Mouse (Mus musculus) hindbrain, embryonic 10.5 days (tissue): ENCODE data around the gene 4930503E14Rik. TPM values are rescaled to one million over a fixed set of nuclear protein-coding genes. Genes with fewer than 3 reads are reported as not detected.
"Not testable (repeated sequence)": the region's sequence is repeated elsewhere in the genome, so short reads cannot be mapped to it uniquely, and the experiment has no call there.

Experiments used
- DNase-seq: peaks from one replicate; pipeline ENCODE4 v3.0.0-alpha.2; 2017; ENCODE audit warnings: low spot score
- H3K27ac ChIP-seq: fragments of 300-500 bp; sonication (generic); 2 replicates; pipeline ENCODE4 v1.5.1; 2016; ENCODE audit warnings: mild to moderate bottlenecking, moderate library complexity
- H3K27me3 ChIP-seq: fragments of 300-500 bp; sonication (generic); 2 replicates; pipeline ENCODE4 v1.6.1; 2016; ENCODE audit warnings: mild to moderate bottlenecking; ENCODE audit not compliant: poor library complexity, insufficient read depth, severe bottlenecking
- H3K36me3 ChIP-seq: fragments of 300-500 bp; sonication (generic); 2 replicates; pipeline ENCODE4 v1.6.1; 2016; ENCODE audit warnings: mild to moderate bottlenecking, moderate library complexity
- H3K4me1 ChIP-seq: fragments of 300-500 bp; sonication (generic); replicated peaks from 2 replicates; pipeline ENCODE4 v1.6.1; 2016; ENCODE audit warnings: mild to moderate bottlenecking
- H3K4me3 ChIP-seq: fragments of 300-500 bp; sonication (generic); 2 replicates; pipeline ENCODE4 v1.5.1; 2016; ENCODE audit warnings: mild to moderate bottlenecking, moderate library complexity
- H3K9me3 ChIP-seq: fragments of 300-500 bp; sonication (generic); 2 replicates; pipeline ENCODE4 v1.6.1; 2016; ENCODE audit warnings: mild to moderate bottlenecking, moderate library complexity
- WGBS: fragments of 180-500 bp; shearing (Covaris S2); methylation state at CpG from one replicate; pipeline ENCODE4 v1.1.7; 2016; 5-methylcytosine and 5-hydroxymethylcytosine counted together
- polyA plus RNA-seq: library from polyadenylated mRNA; unstranded; fragments of >200 nt; fragmentation: Nextera tagmentation; extraction: Ambion mirVana; gene quantifications from 2 replicates; pipeline ENCODE4 v1.2.1, GENCODE M21; 2016

4930503E14Rik gene
- polyA plus RNA-seq, result not detected in 2 replicates

DNA sequence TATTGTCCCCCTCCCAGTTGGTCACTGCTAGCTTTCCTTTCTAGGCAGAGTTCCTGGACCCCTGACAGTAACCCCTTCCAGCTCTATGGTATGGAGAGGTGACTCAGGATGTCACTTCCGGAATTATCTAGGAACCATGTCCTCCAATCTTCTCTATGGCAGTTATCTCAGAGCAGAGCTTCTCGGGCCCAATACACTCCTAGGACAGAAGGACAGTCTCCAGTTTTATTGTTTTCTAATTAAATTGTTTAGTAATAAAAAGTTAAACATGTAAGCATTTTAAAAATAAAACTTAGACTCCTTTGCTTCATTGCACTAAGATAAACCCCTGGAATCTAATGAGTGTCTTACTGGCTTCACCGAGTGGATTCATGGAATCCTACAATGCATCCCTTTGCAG lies at the start of gene 4930503E14Rik:
TSS of gene 4930503E14Rik (minus strand) at position 101 of the 400 bp plus-strand sequence.
- not testable (repeated sequence) for H3K4me1 ChIP-seq, H3K27me3 ChIP-seq, H3K9me3 ChIP-seq, H3K4me3 ChIP-seq, H3K36me3 ChIP-seq, H3K27ac ChIP-seq, DNase-seq
- 92% methylated on average over 3 of the region's 3 CpGs for WGBS

- DNase-seq, result no peak
- 92% methylated on average over 16 of the region's 16 CpGs for WGBS
- peaks cover 17% of the 10 kb centered on the region; the same call in 1 of the 2 replicates for H3K9me3 ChIP-seq
Observed at GRCm38 (mm10) chr14:44248039-44248438, 35.0 kb upstream of the 4930503E14Rik start.

DNA sequence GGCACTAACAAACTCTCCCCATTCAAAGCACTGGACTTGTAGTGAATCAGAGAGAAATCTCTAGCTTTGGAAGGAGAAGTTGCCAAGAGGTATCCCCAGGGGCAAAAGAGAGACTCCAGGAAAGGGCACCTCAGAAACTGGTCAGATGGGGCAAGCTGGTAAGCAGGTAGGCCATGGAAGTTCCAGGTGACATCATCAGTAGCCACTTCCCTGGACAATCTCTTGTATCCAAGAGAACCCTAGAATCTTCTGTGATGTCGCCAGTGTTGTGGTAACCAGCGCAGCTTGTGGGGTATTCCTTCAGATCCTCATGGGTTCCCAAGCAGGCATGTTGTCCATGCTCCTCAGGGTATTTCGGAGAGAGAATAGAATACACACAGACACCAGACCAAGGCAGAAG lies 15.7 kb downstream of the 4930503E14Rik start, which contains the start of gene Gm8212:
TSS of gene Gm8212 (plus strand) at position 301 of the 400 bp plus-strand sequence.
- H3K4me3 ChIP-seq, DNase-seq, H3K27me3 ChIP-seq, H3K36me3 ChIP-seq, H3K4me1 ChIP-seq, H3K9me3 ChIP-seq, H3K27ac ChIP-seq: not testable (repeated sequence)
- WGBS, result 96% methylated on average over 3 of the region's 3 CpGs

More at GRCm38 (mm10) chr14:44248039-44248438, 35.0 kb upstream of the 4930503E14Rik start:
- no peak overlapping the region for H3K27ac ChIP-seq
- no peaks in the 10 kb centered on the region for H3K27me3 ChIP-seq
- H3K36me3 ChIP-seq, result no peaks in the 10 kb centered on the region
- no peak overlapping the region for H3K4me3 ChIP-seq
- H3K4me1 ChIP-seq, result no peaks in the 10 kb centered on the region

- H3K36me3 ChIP-seq, H3K27ac ChIP-seq, DNase-seq, H3K27me3 ChIP-seq, H3K9me3 ChIP-seq, H3K4me1 ChIP-seq, H3K4me3 ChIP-seq: not testable (repeated sequence)
- WGBS, result 85% methylated on average over 4 of the region's 4 CpGs
Observed at GRCm38 (mm10) chr14:44123551-44123950, 89.5 kb downstream of the 4930503E14Rik start, which contains the start of gene Gm3327. Gm3327 (plus strand) TSS chr14:44123851.

Other genes with a start within 250 kb of the 4930503E14Rik start
- not detected in 2 replicates for gene Ang6, start 211.0 kb downstream of the 4930503E14Rik start, polyA plus RNA-seq
- not detected in 2 replicates for gene Ear2, start 110.6 kb downstream of the 4930503E14Rik start, polyA plus RNA-seq
- not detected in 2 replicates for gene Gm3327, start 89.4 kb downstream of the 4930503E14Rik start, polyA plus RNA-seq
- not detected in 2 replicates for gene Gm8212, start 15.6 kb downstream of the 4930503E14Rik start, polyA plus RNA-seq
- not detected in 2 replicates for gene Gm8220, start 72.3 kb upstream of the 4930503E14Rik start, polyA plus RNA-seq
- not detected in 2 replicates for gene Gm5930, start 125.3 kb upstream of the 4930503E14Rik start, polyA plus RNA-seq
- gene Gm8229, start 152.1 kb upstream of the 4930503E14Rik start, polyA plus RNA-seq, result not detected in 2 replicates
- not detected in 2 replicates for gene Gm3371, start 197.4 kb upstream of the 4930503E14Rik start, polyA plus RNA-seq
- gene Gm8232, start 220.4 kb upstream of the 4930503E14Rik start, polyA plus RNA-seq, result not detected in 2 replicates